Mouse (Mus musculus) lung, postnatal 0 days (tissue): Measurements from ENCODE around the gene Dnase1l3.

Source experiments
- CTCF ChIP-seq: IDR thresholded peaks from 2 replicates; pipeline ENCODE4 v1.5.1; 2016; ENCODE audit warnings: antibody characterized with exemption, mild to moderate bottlenecking
- EP300 ChIP-seq: IDR thresholded peaks from 2 replicates; pipeline ENCODE4 v1.6.1; 2016; ENCODE audit warnings: antibody characterized with exemption, mild to moderate bottlenecking, control low read depth

GRCm38 (mm10) chr14:7938809-7939784 lies 55.3 kb downstream of the Dnase1l3 start:
- TF ChIP-seq CTCF (no peak), EP300 (no peak)
